Comparison of ENCODE assay signal across 8 mouse cellular contexts in genomic region chr11:95119990-95120632, GRCm38 (mm10). TPM values are rescaled to one million over a fixed set of nuclear protein-coding genes. Genes with fewer than 3 reads are reported as not detected.
A peak's percentile ranks its signal among the peaks of the same experiment; 100 is the strongest.
DNase-seq lines count a peak whose midpoint lies in the region; ATAC-seq and TF ChIP-seq lines count a peak whose summit lies in the region.

TSS of gene Dlx3 (plus strand) at chr11:95120119.

- H3K9ac ChIP-seq in ES-E14 (ENCODE audit: insufficient read depth, low read depth, low read length, poor library complexity, severe bottlenecking) = peak within 1 kb of the TSS; percentile 21; the same call in 1 of the 2 replicates
- H3K9ac ChIP-seq in forebrain, embryonic 15.5 days (replicated peaks) = peak within 1 kb of the TSS; percentile 35; the same call in 1 of the 2 replicates
- H3K9ac ChIP-seq in limb, embryonic 12.5 days (replicated peaks) = peak within 1 kb of the TSS; percentile 50

- H3K9me3 ChIP-seq in ES-E14 (ENCODE audit: control insufficient read depth, insufficient read depth, low read depth, low read length) = no peaks in the 10 kb centered on the region
- no peaks in the 10 kb centered on the region for H3K9me3 ChIP-seq in forebrain, embryonic 15.5 days
- H3K9me3 ChIP-seq in limb, embryonic 12.5 days = no peaks in the 10 kb centered on the region

- in situ Hi-C loops in ES-E14 (cut with MboI; ENCODE audit: low sequenced_read_pairs in 2 of 2, unreplicated experiment in 2 of 2) = loop anchor here (5.0 to 25.0 kb wide), 3 partner anchors 117 to 405 kb away; partner anchors contain the start of gene Nxph3 (in 1 of the 2)

- peaks cover 0 to 10% of the 10 kb centered on the region in 2 experiments; a peak in 1 of 4 replicates for H3K4me1 ChIP-seq in ES-E14 (ENCODE audit: control insufficient read depth in 2 of 2, insufficient read depth in 2 of 2, low read length in 2 of 2, poor library complexity in 1 of 2)
- peaks cover 25% of the 10 kb centered on the region for H3K4me1 ChIP-seq in forebrain, embryonic 15.5 days
- H3K4me1 ChIP-seq in limb, embryonic 12.5 days (replicated peaks) = peaks cover 24% of the 10 kb centered on the region

- H3K27me3 ChIP-seq in forebrain, embryonic 15.5 days = peaks cover 75% of the 10 kb centered on the region
- H3K27me3 ChIP-seq in limb, embryonic 12.5 days = peaks cover 84% of the 10 kb centered on the region

- ATAC-seq in forebrain, embryonic 15.5 days (replicated peaks) = 0 out of 2 replicates have a peak, but pooled peaks have one; percentile 21
- ATAC-seq in limb, embryonic 12.5 days (ENCODE audit: insufficient number of reproducible peaks, insufficient read depth, low FRiP score, low TSS enrichment, low read depth) = 0 out of 2 replicates have a peak, but pooled peaks have one; percentile 10

- intact Hi-C loops in gastrocnemius, postnatal 36 days (cut with DNase I) = loop anchor here (5.0 to 10.0 kb wide), 2 partner anchors 255 to 402 kb away; no protein-coding TSS in a partner anchor

- H3K4me3 ChIP-seq in ES-E14 (ENCODE audit: insufficient read depth in 1 of 2, low read depth in 1 of 2, low read length in 2 of 2, poor library complexity in 1 of 2, severe bottlenecking in 1 of 2) = peak within 1 kb of the TSS; percentile 51 to 56; a peak in 3 of 4 replicates
- H3K4me3 ChIP-seq in forebrain, embryonic 15.5 days = peak within 1 kb of the TSS; percentile 43
- H3K4me3 ChIP-seq in limb, embryonic 12.5 days (replicated peaks) = peak within 1 kb of the TSS; percentile 48

- H3K27ac ChIP-seq in ES-E14 (ENCODE audit: insufficient read depth, low read depth, low read length, poor library complexity, severe bottlenecking) = no peak within 1 kb of the TSS
- H3K27ac ChIP-seq in forebrain, embryonic 15.5 days (replicated peaks) = no peak within 1 kb of the TSS
- no peak within 1 kb of the TSS for H3K27ac ChIP-seq in limb, embryonic 12.5 days

- no peaks in the 10 kb centered on the region for H3K36me3 ChIP-seq in ES-E14 (ENCODE audit: control insufficient read depth, insufficient read depth, low read length, poor library complexity, severe bottlenecking)
- H3K36me3 ChIP-seq in forebrain, embryonic 15.5 days = no peaks in the 10 kb centered on the region
- no peaks in the 10 kb centered on the region for H3K36me3 ChIP-seq in limb, embryonic 12.5 days

- H3K4me2 ChIP-seq in forebrain, embryonic 15.5 days (replicated peaks) = peak within 1 kb of the TSS; percentile 78
- H3K4me2 ChIP-seq in limb, embryonic 12.5 days = peak within 1 kb of the TSS; percentile 82

- DNase-seq in gastrocnemius, postnatal 10 days = peak; percentile 40
- DNase-seq in gastrocnemius, postnatal 36 days = no peak
- peak; percentile 54 for DNase-seq in ES-E14 (ENCODE audit: low read depth, low spot score)
- DNase-seq in retina, embryonic 14.5 days (ENCODE audit: low spot score) = peak; percentile 72
- DNase-seq in thymus, postnatal 4 days = no peak
- no peak for DNase-seq in adipocyte (ENCODE audit: low spot score)

- under 1% methylated on average over 54 of the region's 55 CpGs for WGBS in forebrain, embryonic 15.5 days
- 2% methylated on average over 54 of the region's 55 CpGs for WGBS in limb, embryonic 12.5 days

TF ChIP-seq in ES-E14, 5 proteins besides CTCF, POLR2A, EP300 and RAD21:
- TF ChIP-seq MAFK (IDR thresholded peaks at IDR 0.05; ENCODE audit: insufficient read depth, low read depth, low read length) (no peak), HCFC1 (IDR thresholded peaks at IDR 0.05; ENCODE audit: borderline replicate concordance, insufficient read depth, low read length) (no peak), CHD2 (IDR thresholded peaks at IDR 0.05; ENCODE audit: low read depth, low read length) (no peak), ZC3H11A (IDR thresholded peaks at IDR 0.05; ENCODE audit: borderline replicate concordance, low read depth, low read length) (no peak), ZNF384 (IDR thresholded peaks at IDR 0.05; ENCODE audit: low read depth, low read length) (no peak)

RNA-seq across cellular contexts. Expression of gene Dlx3, which starts in this region (rescaled TPM):
- 1 to 10 TPM in 1 of 2 experiments, not detected in 1; 2.7 TPM for total RNA-seq in gastrocnemius, postnatal 10 days (2021)
- total RNA-seq in gastrocnemius, postnatal 36 days (2021) = not detected
- 0.11 and 0.54 TPM in 2 replicates for total RNA-seq in ES-E14 (2012; rRNA removed)
- polyA plus RNA-seq in forebrain, embryonic 15.5 days (2015; fragmentation: Nextera tagmentation; extraction: Ambion mirVana) = not detected in 2 replicates
- polyA plus RNA-seq in limb, embryonic 12.5 days (2016; fragmentation: Nextera tagmentation; extraction: Ambion mirVana) = 8.4 and 9.9 TPM in 2 replicates

Comparison
In these comparisons a context has a peak if more than half of its experiments do, and no peak if none do; other contexts are left out.
1. DNase-seq: peak in gastrocnemius, postnatal 10 days (single experiment) and retina, embryonic 14.5 days (single experiment); none in gastrocnemius, postnatal 36 days (0 of 2), thymus, postnatal 4 days (single experiment) and adipocyte (single experiment).
2. Peak in DNase-seq, H3K4me3 ChIP-seq and H3K9ac ChIP-seq in ES-E14; RNA of the gene not detected or under 1 TPM.
3. Peak in ATAC-seq, H3K4me3 ChIP-seq, H3K9ac ChIP-seq and H3K4me2 ChIP-seq in forebrain, embryonic 15.5 days; RNA of the gene not detected or under 1 TPM.
4. Peak in every context shown above with its lines, with median percentiles within 50 percentile points of each other: H3K4me3 ChIP-seq and H3K9ac ChIP-seq.